Mouse (Mus musculus): ENCODE data around the gene Ankrd23.

The Ankrd23 gene

GRCm38 (mm10) chr1:36545845-36546600 lies 9.3 kb upstream of the Ankrd23 start:
- ATAC-seq (ENCODE audit: low TSS enrichment), result no peak

GRCm38 (mm10) chr1:36545382-36545781 lies 8.7 kb upstream of the Ankrd23 start:
- ATAC-seq (ENCODE audit: low TSS enrichment), result no peak

GRCm38 (mm10) chr1:36542925-36543324 lies 6.2 kb upstream of the Ankrd23 start:
- ATAC-seq (ENCODE audit: low TSS enrichment), result no peak

- no peak for ATAC-seq (ENCODE audit: low TSS enrichment)
Measured at GRCm38 (mm10) chr1:36541844-36542243, 5.2 kb upstream of the Ankrd23 start.

GRCm38 (mm10) chr1:36540807-36541206 lies 4.1 kb upstream of the Ankrd23 start:
- no peak for ATAC-seq (ENCODE audit: low TSS enrichment)

GRCm38 (mm10) chr1:36540132-36540531 lies 3.4 kb upstream of the Ankrd23 start:
- no peak for ATAC-seq (ENCODE audit: low TSS enrichment)

GRCm38 (mm10) chr1:36539186-36539585 lies 2.5 kb upstream of the Ankrd23 start, which contains the start of gene Gm42417:
Gene Gm42417 (minus strand): TSS chr1:36539429.
- no peak for ATAC-seq (ENCODE audit: low TSS enrichment)

GRCm38 (mm10) chr1:36538727-36539126 lies 2.0 kb upstream of the Ankrd23 start:
- ATAC-seq (ENCODE audit: low TSS enrichment), result no peak

GRCm38 (mm10) chr1:36536397-36536728 lies 320 bp downstream of the Ankrd23 start:
- no peak for ATAC-seq (ENCODE audit: low TSS enrichment)

- peak; percentile 12 for ATAC-seq (ENCODE audit: low TSS enrichment)
Measured at GRCm38 (mm10) chr1:36535477-36536396, 946 bp downstream of the Ankrd23 start.

- peak; percentile 58 for ATAC-seq (ENCODE audit: low TSS enrichment)
Measured at GRCm38 (mm10) chr1:36534595-36535058, 2.1 kb downstream of the Ankrd23 start.

GRCm38 (mm10) chr1:36533546-36533945 lies 3.1 kb downstream of the Ankrd23 start:
- ATAC-seq (ENCODE audit: low TSS enrichment), result no peak

- no peak for ATAC-seq (ENCODE audit: low TSS enrichment)
Measured at GRCm38 (mm10) chr1:36531461-36531860, 5.2 kb downstream of the Ankrd23 start.

GRCm38 (mm10) chr1:36530962-36531361 lies 5.7 kb downstream of the Ankrd23 start:
- ATAC-seq (ENCODE audit: low TSS enrichment), result no peak

GRCm38 (mm10) chr1:36530485-36530884 lies 6.2 kb downstream of the Ankrd23 start:
- ATAC-seq (ENCODE audit: low TSS enrichment), result no peak

- ATAC-seq (ENCODE audit: low TSS enrichment), result no peak
Measured at GRCm38 (mm10) chr1:36529875-36530274, 6.8 kb downstream of the Ankrd23 start.

GRCm38 (mm10) chr1:36529274-36529673 lies 7.4 kb downstream of the Ankrd23 start:
- ATAC-seq (ENCODE audit: low TSS enrichment), result no peak

GRCm38 (mm10) chr1:36528351-36528750 lies 8.3 kb downstream of the Ankrd23 start:
- 0 out of 2 replicates have a peak, but pooled peaks have one; percentile 17 for ATAC-seq (ENCODE audit: low TSS enrichment)

GRCm38 (mm10) chr1:36526903-36527302 lies 9.8 kb downstream of the Ankrd23 start:
- no peak for ATAC-seq (ENCODE audit: low TSS enrichment)

GRCm38 (mm10) chr1:36525774-36526173 lies 10.9 kb downstream of the Ankrd23 start:
- no peak for ATAC-seq (ENCODE audit: low TSS enrichment)

GRCm38 (mm10) chr1:36524058-36524457 lies 12.6 kb downstream of the Ankrd23 start:
- no peak for ATAC-seq (ENCODE audit: low TSS enrichment)

GRCm38 (mm10) chr1:36523332-36524013 lies 13.2 kb downstream of the Ankrd23 start:
- ATAC-seq (ENCODE audit: low TSS enrichment), result no peak

All from frontal cortex, adult (tissue).